Mouse (Mus musculus): ENCODE measurements at regions not wholly inside any gene's neighbourhood (a gene's known extent, or its start where the extent isn't known, plus 50 kb on each side); places are given as distances from the start of the nearest gene placed in this dataset.

GRCm38 (mm10) chr12:92186448-92187132 is 337.6 kb upstream of the Sel1l start:
- DNase-seq, result no peak
- intact Hi-C loops (cut with DNase I; ENCODE audit: low total_unique reads), result no loop called here

GRCm38 (mm10) chr12:92179292-92179691 is 330.3 kb upstream of the Sel1l start:
- intact Hi-C loops (cut with DNase I; ENCODE audit: low total_unique reads), result no loop called here
- no peak for DNase-seq

GRCm38 (mm10) chr12:92156726-92157125 is 307.8 kb upstream of the Sel1l start:
- intact Hi-C loops (cut with DNase I; ENCODE audit: low total_unique reads), result no loop called here
- peak; percentile 3 for DNase-seq

- intact Hi-C loops (cut with DNase I; ENCODE audit: low total_unique reads), result no loop called here
- no peak for DNase-seq
Observed at GRCm38 (mm10) chr12:92152922-92153235, 303.9 kb upstream of the Sel1l start.

GRCm38 (mm10) chr12:92152043-92152921 is 303.3 kb upstream of the Sel1l start:
- intact Hi-C loops (cut with DNase I; ENCODE audit: low total_unique reads), result no loop called here
- DNase-seq, result no peak

- no peak for DNase-seq
- intact Hi-C loops (cut with DNase I; ENCODE audit: low total_unique reads), result no loop called here
Observed at GRCm38 (mm10) chr12:92137539-92137938, 288.6 kb upstream of the Sel1l start.

- intact Hi-C loops (cut with DNase I; ENCODE audit: low total_unique reads), result no loop called here
- no peak for DNase-seq
Observed at GRCm38 (mm10) chr12:92127648-92128047, 278.7 kb upstream of the Sel1l start.

- intact Hi-C loops (cut with DNase I; ENCODE audit: low total_unique reads), result no loop called here
- peak; percentile 10 for DNase-seq
Observed at GRCm38 (mm10) chr12:92120164-92120815, 271.3 kb upstream of the Sel1l start.

- no peak for DNase-seq
- intact Hi-C loops (cut with DNase I; ENCODE audit: low total_unique reads), result no loop called here
Observed at GRCm38 (mm10) chr12:92109615-92110014, 260.7 kb upstream of the Sel1l start.

GRCm38 (mm10) chr12:92100080-92100479 is 251.1 kb upstream of the Sel1l start:
- no peak for DNase-seq
- intact Hi-C loops (cut with DNase I; ENCODE audit: low total_unique reads), result no loop called here

- no peak for DNase-seq
- intact Hi-C loops (cut with DNase I; ENCODE audit: low total_unique reads), result no loop called here
Observed at GRCm38 (mm10) chr12:92092794-92093365, 243.9 kb upstream of the Sel1l start.

- no peak for DNase-seq
- intact Hi-C loops (cut with DNase I; ENCODE audit: low total_unique reads), result no loop called here
Observed at GRCm38 (mm10) chr12:92073209-92073608, 224.3 kb upstream of the Sel1l start.

- intact Hi-C loops (cut with DNase I; ENCODE audit: low total_unique reads), result no loop called here
- no peak for DNase-seq
Observed at GRCm38 (mm10) chr12:92062731-92063130, 213.8 kb upstream of the Sel1l start.

- intact Hi-C loops (cut with DNase I; ENCODE audit: low total_unique reads), result no loop called here
- DNase-seq, result no peak
Observed at GRCm38 (mm10) chr12:92040481-92040880, 191.5 kb upstream of the Sel1l start.

GRCm38 (mm10) chr12:92029192-92029591 is 180.2 kb upstream of the Sel1l start:
- intact Hi-C loops (cut with DNase I; ENCODE audit: low total_unique reads), result no loop called here
- DNase-seq, result no peak

GRCm38 (mm10) chr12:92028354-92028753 is 179.4 kb upstream of the Sel1l start:
- no peak for DNase-seq

GRCm38 (mm10) chr12:92024461-92025218 is 175.7 kb upstream of the Sel1l start:
- intact Hi-C loops (cut with DNase I; ENCODE audit: low total_unique reads), result no loop called here
- DNase-seq, result no peak

More at GRCm38 (mm10) chr12:92028354-92028753, 179.4 kb upstream of the Sel1l start:
- intact Hi-C loops (cut with DNase I; ENCODE audit: low total_unique reads), result no loop called here

GRCm38 (mm10) chr12:92019593-92020224 is 170.8 kb upstream of the Sel1l start:
- intact Hi-C loops (cut with DNase I; ENCODE audit: low total_unique reads), result no loop called here
- DNase-seq, result no peak

- intact Hi-C loops (cut with DNase I; ENCODE audit: low total_unique reads), result no loop called here
- DNase-seq, result no peak
Observed at GRCm38 (mm10) chr12:92015373-92015772, 166.4 kb upstream of the Sel1l start.
